Mouse (Mus musculus): ENCODE measurements around the gene Dbnl. TPM values are rescaled to one million over a fixed set of nuclear protein-coding genes. Genes with fewer than 3 reads are reported as not detected.
A peak's percentile ranks its signal among the peaks of the same experiment; 100 is the strongest.
"Not testable (repeated sequence)": the region's sequence is repeated elsewhere in the genome, so short reads cannot be mapped to it uniquely, and the experiment has no call there.

Dbnl gene
- polyA plus RNA-seq, 1 experiment from 2014 or later = 138 TPM

GRCm38 (mm10) chr11:5797928-5798327 is 9.6 kb downstream of the Dbnl start:
- Histone ChIP-seq H3K4me1 (no peaks in the 10 kb centered on the region), H3K4me2 (replicated peaks) (no peak overlapping the region), H3K9me3 (no peaks in the 10 kb centered on the region), H3K4me3 (no peak overlapping the region), H3K27me3 (no peaks in the 10 kb centered on the region), H3K36me3 (peaks cover 79% of the 10 kb centered on the region), H3K27ac (replicated peaks) (no peak overlapping the region), H3K9ac (replicated peaks) (no peak overlapping the region)
- ATAC-seq (replicated peaks) = no peak
- WGBS = 92% methylated on average over 5 of the region's 5 CpGs

- no peaks in the 10 kb centered on the region for H3K4me1 ChIP-seq
- no peaks in the 10 kb centered on the region for H3K9me3 ChIP-seq
- no peaks in the 10 kb centered on the region for H3K27me3 ChIP-seq
- no peak overlapping the region for H3K9ac ChIP-seq (replicated peaks)
- peaks cover 62% of the 10 kb centered on the region for H3K36me3 ChIP-seq
- H3K4me2 ChIP-seq (replicated peaks) = no peak overlapping the region
- 88% methylated on average over 17 of the region's 17 CpGs for WGBS
- H3K4me3 ChIP-seq = no peak overlapping the region
- H3K27ac ChIP-seq (replicated peaks) = no peak overlapping the region
- no peak for ATAC-seq (replicated peaks)
These were observed 11.6 kb downstream of the Dbnl start for GRCm38 (mm10) chr11:5799621-5800490.

- Histone ChIP-seq H3K36me3 (peaks cover 46% of the 10 kb centered on the region), H3K4me1 (no peaks in the 10 kb centered on the region), H3K4me2 (replicated peaks) (no peak overlapping the region), H3K27me3 (no peaks in the 10 kb centered on the region), H3K9me3 (no peaks in the 10 kb centered on the region), H3K27ac (replicated peaks) (no peak overlapping the region), H3K9ac (replicated peaks) (no peak overlapping the region), H3K4me3 (no peak overlapping the region)
- WGBS = 95% methylated on average over 16 of the region's 16 CpGs
- no peak for ATAC-seq (replicated peaks)
These were observed 13.2 kb downstream of the Dbnl start for GRCm38 (mm10) chr11:5801511-5801910.

GRCm38 (mm10) chr11:5802005-5802404 is 13.7 kb downstream of the Dbnl start:
- H3K9ac ChIP-seq (replicated peaks) = no peak overlapping the region
- no peak for ATAC-seq (replicated peaks)
- no peak overlapping the region for H3K27ac ChIP-seq (replicated peaks)
- H3K36me3 ChIP-seq = peaks cover 42% of the 10 kb centered on the region
- 77% methylated on average over 12 of the region's 12 CpGs for WGBS
- no peak overlapping the region for H3K4me2 ChIP-seq (replicated peaks)
- H3K4me1 ChIP-seq = no peaks in the 10 kb centered on the region
- H3K4me3 ChIP-seq = no peak overlapping the region
- no peaks in the 10 kb centered on the region for H3K9me3 ChIP-seq
- no peaks in the 10 kb centered on the region for H3K27me3 ChIP-seq

- no peak overlapping the region for H3K27ac ChIP-seq (replicated peaks)
- no peak overlapping the region for H3K4me3 ChIP-seq
- H3K9ac ChIP-seq (replicated peaks) = no peak overlapping the region
- WGBS = 79% methylated on average over 8 of the region's 8 CpGs
- H3K27me3 ChIP-seq = no peaks in the 10 kb centered on the region
- H3K4me2 ChIP-seq (replicated peaks) = no peak overlapping the region
- no peak for ATAC-seq (replicated peaks)
- no peaks in the 10 kb centered on the region for H3K4me1 ChIP-seq
- H3K9me3 ChIP-seq = no peaks in the 10 kb centered on the region
- H3K36me3 ChIP-seq = peaks cover 35% of the 10 kb centered on the region
These were observed 14.3 kb downstream of the Dbnl start for GRCm38 (mm10) chr11:5802457-5803217.

GRCm38 (mm10) chr11:5803551-5803981 is 15.3 kb downstream of the Dbnl start, which contains the start of gene Pgam2:
Gene Pgam2, minus strand, starts transcription at chr11:5803733.
- ATAC-seq (replicated peaks) = 0 out of 2 replicates have a peak, but pooled peaks have one; percentile 46

GRCm38 (mm10) chr11:5804174-5804573 is 15.9 kb downstream of the Dbnl start:
- Histone ChIP-seq H3K4me2 (replicated peaks) (no peak overlapping the region), H3K9me3 (no peaks in the 10 kb centered on the region), H3K4me3 (no peak overlapping the region), H3K36me3 (peaks cover 21% of the 10 kb centered on the region), H3K27me3 (no peaks in the 10 kb centered on the region), H3K4me1 (no peaks in the 10 kb centered on the region), H3K9ac (replicated peaks) (no peak overlapping the region), H3K27ac (replicated peaks) (no peak overlapping the region)
- 80% methylated on average over 5 of the region's 5 CpGs for WGBS
- 0 out of 2 replicates have a peak, but pooled peaks have one; percentile 16 for ATAC-seq (replicated peaks)

More at GRCm38 (mm10) chr11:5803551-5803981, 15.3 kb downstream of the Dbnl start, which contains the start of gene Pgam2:
- Histone ChIP-seq H3K9me3 (no peaks in the 10 kb centered on the region), H3K27me3 (no peaks in the 10 kb centered on the region), H3K4me3 (no peak within 1 kb of the TSS), H3K9ac (replicated peaks) (no peak within 1 kb of the TSS), H3K4me1 (no peaks in the 10 kb centered on the region), H3K36me3 (peaks cover 27% of the 10 kb centered on the region), H3K27ac (replicated peaks) (no peak within 1 kb of the TSS), H3K4me2 (replicated peaks) (no peak within 1 kb of the TSS)
- 51% methylated on average over 8 of the region's 8 CpGs for WGBS

DNA sequence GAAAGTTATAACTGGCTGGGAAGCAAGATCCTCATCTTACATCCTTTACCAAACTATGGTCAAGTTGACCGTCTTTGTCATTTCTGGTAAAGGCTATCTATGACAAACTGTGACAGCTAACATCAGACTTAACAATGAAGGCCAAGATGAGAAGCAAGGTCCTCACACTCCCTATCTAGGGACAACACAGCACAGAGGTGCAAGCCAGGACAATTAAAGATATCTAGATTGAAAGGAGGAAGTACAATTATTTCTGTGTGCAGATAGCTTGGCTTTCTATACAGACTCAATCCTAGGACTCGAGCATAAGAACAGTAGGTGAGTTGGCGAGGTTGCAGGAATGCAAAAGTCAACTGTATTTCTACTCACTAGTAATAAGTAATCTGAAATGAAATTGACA is 17.4 kb downstream of the Dbnl start:
- Histone ChIP-seq H3K4me1 (no peaks in the 10 kb centered on the region), H3K4me2 (replicated peaks) (no peak overlapping the region), H3K27ac (replicated peaks) (no peak overlapping the region), H3K36me3 (peaks cover 6% of the 10 kb centered on the region), H3K4me3 (no peak overlapping the region), H3K9ac (replicated peaks) (no peak overlapping the region), H3K9me3 (no peaks in the 10 kb centered on the region), H3K27me3 (no peaks in the 10 kb centered on the region)
- ATAC-seq (replicated peaks) = no peak
- WGBS = 82% methylated on average over 3 of the region's 3 CpGs

- WGBS = 85% methylated on average over 9 of the region's 9 CpGs
- ATAC-seq (replicated peaks) = no peak
- H3K9me3 ChIP-seq = no peaks in the 10 kb centered on the region
- no peaks in the 10 kb centered on the region for H3K36me3 ChIP-seq
- H3K27me3 ChIP-seq = no peaks in the 10 kb centered on the region
- H3K27ac ChIP-seq (replicated peaks) = no peak overlapping the region
- H3K4me3 ChIP-seq = no peak overlapping the region
- H3K4me2 ChIP-seq (replicated peaks) = no peak overlapping the region
- no peaks in the 10 kb centered on the region for H3K4me1 ChIP-seq
- H3K9ac ChIP-seq (replicated peaks) = no peak overlapping the region
These were observed 19.7 kb downstream of the Dbnl start for GRCm38 (mm10) chr11:5807956-5808355.

DNA sequence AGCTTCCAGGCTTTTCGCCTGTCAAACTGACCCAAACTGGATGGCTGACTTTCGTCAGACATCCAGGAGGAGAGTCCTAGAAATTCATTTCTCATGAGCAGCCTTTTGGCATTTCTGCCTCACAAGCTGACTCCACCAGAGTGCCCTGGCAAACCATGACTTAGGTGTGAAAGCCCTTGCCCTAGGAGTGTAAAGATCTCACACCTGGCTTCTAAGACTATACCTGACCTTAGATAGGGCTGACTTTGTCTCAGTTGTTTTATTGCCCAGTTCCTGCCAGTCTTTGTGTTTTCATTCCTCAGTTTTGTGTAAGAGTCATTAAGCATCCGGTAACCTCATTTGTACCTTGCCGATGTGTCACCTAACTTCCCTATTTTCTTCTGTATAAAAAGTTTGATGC is 21.2 kb downstream of the Dbnl start:
- H3K27ac ChIP-seq (replicated peaks); H3K4me2 ChIP-seq (replicated peaks); H3K4me1 ChIP-seq; H3K27me3 ChIP-seq; H3K36me3 ChIP-seq; ATAC-seq (replicated peaks); H3K4me3 ChIP-seq; H3K9ac ChIP-seq (replicated peaks); H3K9me3 ChIP-seq: not testable (repeated sequence)
- 95% methylated on average over 4 of the region's 4 CpGs for WGBS

GRCm38 (mm10) chr11:5813381-5813780 is 25.1 kb downstream of the Dbnl start:
- Histone ChIP-seq H3K27me3 (no peaks in the 10 kb centered on the region), H3K36me3 (no peaks in the 10 kb centered on the region), H3K9ac (replicated peaks) (no peak overlapping the region), H3K4me3 (no peak overlapping the region), H3K4me1 (no peaks in the 10 kb centered on the region), H3K9me3 (no peaks in the 10 kb centered on the region), H3K4me2 (replicated peaks) (no peak overlapping the region), H3K27ac (replicated peaks) (no peak overlapping the region)
- whole genome bisulfite sequencing = 79% methylated on average over 10 of the region's 10 CpGs
- no peak for ATAC-seq (replicated peaks)

GRCm38 (mm10) chr11:5819223-5819622 is 30.9 kb downstream of the Dbnl start:
- Histone ChIP-seq H3K9ac (replicated peaks) (no peak overlapping the region), H3K9me3 (no peaks in the 10 kb centered on the region), H3K27ac (replicated peaks) (no peak overlapping the region), H3K4me3 (no peak overlapping the region), H3K4me1 (no peaks in the 10 kb centered on the region), H3K4me2 (replicated peaks) (no peak overlapping the region), H3K36me3 (no peaks in the 10 kb centered on the region), H3K27me3 (no peaks in the 10 kb centered on the region)
- ATAC-seq (replicated peaks) = no peak
- 71% methylated on average over 2 of the region's 2 CpGs for WGBS

Data from forebrain, embryonic 15.5 days (tissue).